Mouse (Mus musculus) kidney, adult 2 months (tissue): ENCODE data around the gene Gm20888.
"Not testable (repeated sequence)": the region's sequence is repeated elsewhere in the genome, so short reads cannot be mapped to it uniquely, and the experiment has no call there.

Experiments
- CTCF ChIP-seq: fragments of 200-500 bp; conservative IDR thresholded peaks from 2 replicates; pipeline ENCODE4 v1.5.1; 2011; ENCODE audit warnings: low read depth, mild to moderate bottlenecking, control low read depth, low read length, moderate library complexity, mixed read lengths; ENCODE audit not compliant: insufficient read depth, insufficient read length
- POLR2A ChIP-seq: fragments of 200-500 bp; IDR thresholded peaks from one replicate; pipeline ENCODE4 v1.6.1; 2011; ENCODE audit warnings: low read depth, low read length, control low read depth

GRCm38 (mm10) chrY:70441582-70441981 lies at the start of gene Gm20888:
- not testable (repeated sequence) for TF ChIP-seq CTCF, POLR2A
